Mouse (Mus musculus) embryonic stem cell, embryonic (primary cell): ENCODE results near the gene Col5a1.

Experiments
- CTCF ChIA-PET, 4 experiments: fragments of 300-600 bp in 2 of 4; fragments of 350-600 bp in 2 of 4; sonication (Branson Sonifier 250); formaldehyde crosslinking; loops; one replicate each; lab custom pipeline; 2022; ENCODE audit warnings: inconsistent platforms in 2 of 4; lab: Charles Lee
- POLR2A ChIA-PET, 4 experiments: fragments of 300-600 bp in 2 of 4; fragments of 350-600 bp in 2 of 4; sonication (Branson Sonifier 250); formaldehyde crosslinking; loops; one replicate each; lab custom pipeline; 2022; ENCODE audit warnings: antibody characterized with exemption in 4 of 4, inconsistent platforms in 1 of 4; lab: Charles Lee

The Col5a1 gene

DNA sequence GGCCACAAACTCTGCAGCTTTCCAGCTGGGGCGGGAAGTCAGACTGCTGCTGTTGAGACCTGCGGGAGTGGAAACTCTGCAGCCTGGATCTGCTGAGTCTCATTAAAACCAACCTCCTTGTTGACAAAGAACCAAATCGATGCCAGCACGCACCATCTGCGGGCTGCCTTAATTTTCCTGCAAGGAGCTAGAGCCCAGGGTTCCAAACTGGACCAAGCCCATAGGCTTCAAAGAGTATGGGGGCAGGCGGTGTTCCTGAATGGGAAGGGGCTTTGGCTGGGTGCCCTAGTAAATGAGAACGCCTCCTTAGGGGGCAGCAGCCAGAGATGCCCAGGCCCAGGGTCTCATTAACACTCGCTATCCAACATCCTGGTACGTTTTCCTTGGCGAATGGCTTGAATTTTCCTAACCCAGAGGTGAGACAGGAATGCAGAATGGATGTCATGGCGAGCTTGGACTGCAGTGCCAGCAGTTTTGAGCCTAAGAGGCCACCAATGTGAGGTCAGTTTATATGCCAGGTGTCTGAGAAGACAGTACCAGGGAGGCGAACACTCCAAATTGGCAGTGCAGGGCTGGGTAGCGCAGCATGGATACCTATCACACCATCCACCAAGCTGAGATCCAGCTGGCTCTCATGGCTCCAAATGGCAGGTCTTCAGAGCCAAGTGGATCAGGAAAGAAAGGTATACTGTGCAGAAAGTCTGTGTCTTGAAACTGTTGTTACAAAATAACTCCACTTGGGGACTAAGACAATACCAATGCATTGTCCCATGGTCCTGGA lies 9.3 kb upstream of the Col5a1 start:
- ChIA-PET CTCF (no interaction called here), POLR2A (interaction anchor here in 1 of 4 experiments (2.2 kb wide), 1 partner anchor 8 kb away, joined by 4 read pairs; no protein-coding TSS in a partner anchor)

DNA sequence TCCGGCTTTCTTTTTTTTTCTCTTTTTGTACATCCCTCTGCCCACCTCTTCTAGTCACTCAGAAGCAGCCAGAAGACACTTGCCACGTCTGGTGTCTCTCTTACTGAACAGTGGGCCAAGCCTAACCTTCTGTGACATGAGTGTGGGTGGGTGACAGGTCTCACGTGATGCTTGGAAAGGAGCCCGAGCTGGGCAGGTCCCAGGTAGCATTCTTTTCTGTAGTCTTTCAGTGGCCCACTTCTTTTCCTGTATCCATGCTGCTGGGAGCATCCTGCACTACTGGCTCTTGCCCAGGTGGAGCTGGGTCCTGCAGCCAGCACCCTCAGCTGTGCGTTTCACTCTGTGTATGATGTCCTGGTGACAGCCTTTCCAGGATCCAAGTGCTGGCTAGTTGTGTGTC lies 8.2 kb upstream of the Col5a1 start:
- POLR2A ChIA-PET: no interaction called here
- CTCF ChIA-PET: interaction anchor here in 1 of 4 experiments (0.6 kb wide), 1 partner anchor 143 kb away, joined by 3 read pairs; no protein-coding TSS in a partner anchor

DNA sequence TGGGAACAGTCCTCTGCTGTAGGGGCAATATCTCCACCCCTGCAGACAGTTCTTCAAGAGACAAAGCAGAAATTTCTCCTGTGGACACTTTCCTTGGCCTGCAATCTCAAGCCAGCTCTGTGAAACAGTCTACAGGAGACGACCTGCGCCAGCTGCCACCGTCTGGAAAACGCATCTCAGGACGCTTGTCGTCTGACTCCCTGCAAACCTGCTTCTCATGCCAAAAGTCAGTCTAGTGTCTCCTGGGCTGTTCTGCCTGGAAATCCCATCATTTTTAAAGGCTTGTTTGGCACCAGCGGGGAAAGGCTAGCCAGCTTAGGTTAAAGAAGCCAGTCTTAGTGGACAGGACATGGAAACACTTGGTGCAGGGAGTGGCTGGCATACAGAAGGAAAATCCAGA lies 2.9 kb upstream of the Col5a1 start:
- ChIA-PET CTCF (no interaction called here), POLR2A (interaction anchor here in 1 of 4 experiments (0.9 kb wide), 1 partner anchor 12 kb away, joined by 3 read pairs; no protein-coding TSS in a partner anchor)

DNA sequence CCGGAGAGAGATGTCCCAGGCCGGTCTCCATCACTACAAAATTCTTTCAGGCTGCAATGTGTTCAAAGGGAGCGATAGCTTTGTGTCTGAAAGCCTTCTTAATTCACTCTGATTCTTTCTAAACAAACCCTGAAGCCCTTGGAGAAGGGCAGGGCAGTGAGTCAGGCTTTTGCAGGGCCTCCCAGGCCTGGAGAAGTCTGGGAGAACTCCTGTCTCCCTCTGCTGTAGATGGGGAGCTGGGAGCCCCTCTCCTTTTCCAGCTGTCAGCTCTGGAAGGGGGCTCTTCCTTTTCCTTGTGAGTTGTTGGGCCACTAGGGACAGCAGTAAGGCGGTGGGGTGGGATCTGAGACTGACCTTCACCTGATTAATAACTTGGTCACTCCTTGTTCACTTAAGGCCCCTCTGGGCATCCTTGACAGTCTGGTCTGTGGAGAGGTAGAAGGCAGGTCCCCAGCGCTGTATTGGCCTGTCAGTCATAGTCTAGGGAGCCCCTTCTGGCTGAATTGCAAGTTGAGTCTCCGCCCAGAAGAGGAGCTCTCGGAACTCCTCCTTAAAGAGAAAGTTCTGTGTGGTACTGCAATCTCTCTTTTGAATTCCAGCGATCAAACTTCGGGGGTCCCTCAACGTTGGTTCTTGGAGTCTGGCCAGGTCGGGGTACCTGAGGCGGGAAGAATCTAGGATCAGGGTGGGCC lies 623 bp upstream of the Col5a1 start:
- ChIA-PET CTCF (interaction anchor here in 2 of 4 experiments (0.6 to 2.0 kb wide), 10 partner anchors 10 to 320 kb away, joined by 3 to 6 read pairs (median 4); partner anchors contain the start of gene Rxra (in 1 of the 2)), POLR2A (interaction anchor here in 2 of 4 experiments (0.8 to 1.5 kb wide), 9 partner anchors 9 to 533 kb away, joined by 3 to 5 read pairs (median 3); no protein-coding TSS in a partner anchor)

DNA sequence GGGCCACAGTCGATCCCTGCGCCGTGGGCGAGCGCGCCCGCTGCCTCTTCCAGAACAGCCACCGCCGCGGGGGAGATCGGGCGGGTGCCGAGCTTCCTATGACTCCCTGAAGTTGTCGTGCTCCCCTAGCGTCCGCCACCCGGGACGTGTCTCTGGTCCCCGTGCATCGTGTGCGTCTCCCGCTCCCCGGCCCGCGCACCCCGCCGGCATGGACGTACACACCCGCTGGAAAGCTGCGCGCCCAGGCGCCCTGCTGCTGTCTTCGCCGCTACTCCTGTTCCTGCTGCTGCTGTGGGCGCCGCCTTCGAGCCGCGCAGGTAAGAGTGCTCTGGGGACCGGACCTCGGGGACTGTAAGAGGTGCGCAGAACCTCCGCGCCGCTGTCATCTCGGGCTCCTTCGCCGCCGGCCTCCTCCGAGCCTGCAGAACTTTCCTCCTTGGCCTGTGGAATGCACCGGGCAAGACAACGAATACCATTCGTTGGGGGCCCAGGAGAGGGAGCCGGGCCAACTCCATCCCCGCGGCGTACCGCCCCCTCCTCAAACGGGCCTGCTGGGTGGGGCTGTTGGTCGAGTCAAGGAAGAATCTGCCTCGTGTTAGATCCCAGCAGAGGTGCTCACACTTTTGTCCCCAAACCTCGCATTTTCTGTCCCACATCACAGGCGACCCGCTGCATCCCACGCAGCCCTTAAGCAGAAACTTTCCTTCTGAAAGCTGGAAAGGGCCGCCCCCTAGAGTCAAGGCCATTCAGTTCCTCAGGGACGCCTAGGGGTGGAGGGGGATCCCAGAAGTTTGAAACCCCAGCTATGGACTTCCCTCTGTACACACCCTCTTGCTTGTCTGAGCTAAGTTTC lies 609 bp downstream of the Col5a1 start:
- CTCF ChIA-PET: interaction anchor here in 3 of 4 experiments (0.6 to 2.0 kb wide), 8 partner anchors 9 to 488 kb away, joined by 3 to 6 read pairs (median 4); no protein-coding TSS in a partner anchor
- POLR2A ChIA-PET: interaction anchor here in 2 of 4 experiments (0.8 to 1.3 kb wide), 5 partner anchors 9 to 141 kb away, joined by 3 to 4 read pairs (median 3); no protein-coding TSS in a partner anchor

DNA sequence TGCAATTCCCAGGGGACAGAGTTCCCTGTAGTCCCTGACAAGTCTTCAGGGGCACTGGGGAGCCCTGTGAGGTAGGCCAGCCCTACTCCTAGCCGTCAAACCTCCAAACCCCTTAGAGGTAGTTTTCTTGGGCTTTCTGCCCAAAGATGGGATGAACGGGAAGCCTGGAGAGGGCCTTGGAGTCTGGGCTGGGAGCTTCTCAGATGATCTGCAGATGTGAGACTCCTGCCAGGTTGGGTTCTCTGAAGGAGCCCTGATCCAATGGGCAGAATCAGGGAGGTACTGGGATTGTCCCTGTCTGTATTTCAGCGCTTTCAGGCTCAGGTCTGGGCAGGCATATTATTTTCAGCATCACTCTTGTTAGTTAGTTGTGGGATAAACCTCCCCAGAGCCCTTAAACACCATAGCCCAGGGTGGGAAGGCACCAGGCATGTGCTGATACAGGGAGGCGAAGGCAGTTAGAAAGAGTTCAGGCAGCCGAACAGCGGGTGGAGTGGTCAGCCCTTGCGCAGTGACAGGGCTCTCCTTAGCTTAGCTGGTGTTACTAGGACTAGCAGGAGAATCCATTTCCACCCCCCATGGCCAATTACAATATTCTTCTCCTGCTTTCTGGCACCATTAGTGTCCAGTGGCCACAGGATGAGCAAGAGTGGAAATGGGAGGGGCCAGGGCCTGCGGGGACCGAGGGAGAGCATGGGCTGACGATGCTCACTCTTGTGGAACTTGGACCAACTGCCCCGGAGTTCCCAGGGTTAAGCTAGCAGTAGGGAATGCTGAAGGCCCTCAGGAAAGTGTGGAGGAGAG lies 1.4 kb downstream of the Col5a1 start:
- POLR2A ChIA-PET: interaction anchor here in 2 of 4 experiments (0.8 to 1.1 kb wide), 3 partner anchors 8 to 40 kb away, joined by 3 to 4 read pairs (median 3); no protein-coding TSS in a partner anchor
- CTCF ChIA-PET: interaction anchor here in 1 of 4 experiments (0.7 kb wide), 1 partner anchor 487 kb away, joined by 4 read pairs; no protein-coding TSS in a partner anchor

DNA sequence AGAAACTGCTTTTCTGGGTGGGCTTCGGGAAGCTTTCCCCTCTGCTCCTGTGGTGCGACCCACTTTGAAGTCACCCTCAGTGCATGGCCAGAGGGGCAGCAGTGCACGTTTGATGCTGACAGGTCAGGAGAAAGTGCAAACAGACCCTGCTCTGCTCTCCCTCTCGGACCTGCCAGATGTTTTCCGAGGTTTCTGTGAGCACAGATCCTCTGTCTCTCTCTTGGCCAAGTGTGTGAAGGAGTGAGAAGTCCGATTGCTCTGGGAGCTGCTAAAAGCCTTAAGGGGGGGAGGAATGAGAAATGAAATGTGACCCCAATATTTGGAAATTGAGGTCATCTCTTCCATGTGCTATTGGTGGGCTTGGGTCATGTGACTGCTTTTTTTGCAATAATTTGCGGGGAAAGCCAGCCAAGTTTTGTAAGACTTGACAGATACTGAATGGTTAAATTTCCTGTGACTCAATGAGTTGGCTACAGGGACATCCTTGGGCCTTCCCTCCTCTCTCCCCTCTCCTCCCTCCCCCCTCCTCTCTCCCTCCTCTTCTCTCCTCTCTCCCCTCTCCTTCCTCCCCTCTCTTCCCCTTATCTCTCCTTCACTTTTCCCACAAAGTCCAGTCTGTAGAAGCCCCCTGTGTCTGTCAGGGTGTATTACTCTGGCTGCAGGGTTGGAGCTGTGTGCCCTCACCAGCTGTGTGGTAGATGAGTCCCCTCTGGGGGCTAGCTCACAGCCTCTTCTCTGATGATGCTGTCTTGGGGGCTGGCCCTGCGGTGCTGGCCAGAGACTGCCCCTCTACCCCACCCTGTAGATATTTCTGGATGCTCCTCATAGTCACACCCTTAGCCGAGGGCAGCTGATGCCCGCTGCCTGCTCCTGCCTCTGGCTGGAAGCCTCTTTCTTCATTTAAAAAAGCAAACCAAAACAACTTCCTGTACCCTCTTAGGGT lies 2.6 kb downstream of the Col5a1 start:
- ChIA-PET CTCF (no interaction called here), POLR2A (no interaction called here)

DNA sequence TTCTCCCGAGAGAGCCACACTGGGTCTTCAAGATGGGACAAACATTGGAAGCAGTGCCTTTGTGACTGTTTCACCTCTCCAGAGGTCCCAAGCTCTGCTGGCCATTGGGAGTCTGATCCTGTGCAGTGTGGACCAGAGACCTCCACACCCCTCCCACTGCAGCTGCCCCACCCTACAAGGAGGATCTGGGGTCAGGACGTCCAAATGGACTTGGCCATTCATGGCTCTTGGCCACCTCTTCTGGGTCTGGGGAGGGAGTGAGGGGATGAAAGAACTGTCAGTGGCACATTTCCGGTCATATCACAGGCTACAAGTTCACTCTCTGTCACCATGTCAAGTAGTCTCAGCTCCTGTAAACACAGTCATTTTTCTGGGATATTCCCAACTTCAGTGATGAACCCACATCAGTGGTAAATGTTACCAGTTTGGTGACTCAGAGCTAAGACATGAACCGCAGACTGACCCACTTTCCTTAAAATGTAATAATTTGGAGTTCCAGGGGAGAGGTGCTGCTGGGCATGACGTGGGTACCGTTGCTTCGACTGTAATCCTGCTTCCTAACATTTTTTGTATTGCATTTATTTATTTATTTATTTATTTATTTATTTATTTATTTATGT lies 5.8 kb downstream of the Col5a1 start:
- CTCF ChIA-PET: no interaction called here
- POLR2A ChIA-PET: no interaction called here

DNA sequence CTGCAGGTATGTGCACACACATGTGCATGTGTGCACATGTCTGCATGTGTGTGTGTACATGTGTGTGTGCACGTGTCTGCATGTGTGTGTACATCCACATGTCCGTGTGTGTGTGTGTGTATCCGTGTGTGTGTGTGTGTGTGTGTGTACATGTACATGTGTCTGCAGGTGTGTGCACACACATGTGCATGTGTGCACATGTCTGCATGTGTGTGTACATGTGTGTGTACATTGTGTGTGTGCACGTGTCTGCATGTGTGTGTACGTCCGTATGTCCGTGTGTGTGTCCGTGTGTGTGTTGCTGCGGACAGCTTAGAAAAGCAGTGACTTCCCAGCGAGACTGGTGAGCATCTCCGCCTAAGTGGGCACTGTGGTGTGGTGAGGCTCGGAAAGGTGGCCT lies 6.8 kb downstream of the Col5a1 start:
- POLR2A ChIA-PET: interaction anchor here in 1 of 4 experiments (0.9 kb wide), 1 partner anchor 750 kb away, joined by 3 read pairs; no protein-coding TSS in a partner anchor
- CTCF ChIA-PET: no interaction called here

DNA sequence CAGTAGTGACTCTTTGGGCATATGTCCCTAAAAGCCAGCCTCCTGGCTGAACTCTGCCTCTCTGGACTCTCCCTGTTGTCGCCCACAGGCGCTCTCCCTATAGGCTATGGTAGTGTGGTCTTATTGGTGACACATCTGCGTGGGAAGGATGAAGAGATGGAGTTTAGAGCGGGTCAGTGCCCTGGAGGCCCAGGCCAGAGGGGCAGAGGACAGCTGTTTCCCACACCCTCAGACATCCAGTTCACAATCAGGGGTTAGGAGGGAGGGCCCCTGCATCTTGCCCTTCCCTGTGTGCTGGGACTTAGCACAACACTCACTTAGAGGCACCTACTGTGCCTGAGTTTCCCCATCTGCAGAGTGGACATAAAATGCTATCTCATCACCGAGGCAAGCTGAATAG lies 8.8 kb downstream of the Col5a1 start:
- ChIA-PET CTCF (interaction anchor here in 2 of 4 experiments (1.4 to 2.2 kb wide), 2 partner anchors 9 to 342 kb away, joined by 3 to 5 read pairs; partner anchors contain the start of gene Col5a1 (in 1 of the 2)), POLR2A (interaction anchor here in 2 of 4 experiments (0.5 to 1.5 kb wide), 3 partner anchors 8 to 614 kb away, joined by 3 to 4 read pairs (median 4); no protein-coding TSS in a partner anchor)

DNA sequence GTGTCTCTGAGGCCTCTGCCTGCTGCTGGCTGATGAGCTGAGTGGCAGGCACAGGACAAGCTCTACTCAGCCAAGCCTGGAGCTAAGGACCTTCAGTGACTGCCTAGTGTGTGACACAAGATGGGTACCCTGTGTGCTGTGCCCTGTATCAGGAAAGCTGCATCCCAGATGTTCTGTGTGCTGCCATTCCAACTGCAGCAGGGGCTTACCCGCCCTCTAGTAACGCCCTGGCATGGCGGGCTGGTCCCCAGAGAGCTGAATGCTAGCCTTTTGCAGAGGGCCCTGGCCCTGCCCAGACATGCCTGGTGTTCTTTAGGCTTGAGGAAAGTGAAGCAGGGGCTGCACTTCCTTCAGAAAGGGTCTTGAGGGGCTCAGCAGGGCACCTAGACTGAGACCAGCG lies 9.4 kb downstream of the Col5a1 start:
- POLR2A ChIA-PET: interaction anchor here in 2 of 4 experiments (0.5 to 1.5 kb wide), 3 partner anchors 8 to 614 kb away, joined by 3 to 4 read pairs (median 4); no protein-coding TSS in a partner anchor
- CTCF ChIA-PET: interaction anchor here (0.6 to 2.2 kb wide), 6 partner anchors 9 to 343 kb away, joined by 3 to 8 read pairs (median 5); partner anchors contain the start of gene Col5a1 (in 2 of the 4)

DNA sequence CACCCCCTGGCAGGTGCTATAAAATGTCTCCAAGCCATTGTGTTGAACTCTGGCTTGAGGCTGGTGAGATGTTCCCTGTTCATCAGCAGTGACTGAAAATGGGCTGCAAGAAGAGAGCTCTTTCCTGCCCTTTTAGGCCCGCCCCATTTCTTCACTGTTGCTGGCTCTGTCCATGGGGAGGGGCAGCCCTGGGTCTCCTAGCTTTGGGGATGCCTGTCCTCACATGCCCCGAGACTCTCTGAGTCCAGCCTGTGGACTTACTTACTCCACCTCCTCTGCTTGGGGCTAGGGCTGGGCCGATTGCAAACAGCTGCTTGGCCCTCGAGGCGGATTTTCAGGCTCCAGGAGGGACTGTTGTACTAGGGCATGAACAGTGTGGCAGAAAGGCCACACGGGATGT lies 10.9 kb downstream of the Col5a1 start:
- POLR2A ChIA-PET: interaction anchor here in 2 of 4 experiments (1.0 to 1.2 kb wide), 3 partner anchors 8 to 616 kb away, joined by 3 read pairs; partner anchors contain the start of gene Ralgds (in 1 of the 2)

DNA sequence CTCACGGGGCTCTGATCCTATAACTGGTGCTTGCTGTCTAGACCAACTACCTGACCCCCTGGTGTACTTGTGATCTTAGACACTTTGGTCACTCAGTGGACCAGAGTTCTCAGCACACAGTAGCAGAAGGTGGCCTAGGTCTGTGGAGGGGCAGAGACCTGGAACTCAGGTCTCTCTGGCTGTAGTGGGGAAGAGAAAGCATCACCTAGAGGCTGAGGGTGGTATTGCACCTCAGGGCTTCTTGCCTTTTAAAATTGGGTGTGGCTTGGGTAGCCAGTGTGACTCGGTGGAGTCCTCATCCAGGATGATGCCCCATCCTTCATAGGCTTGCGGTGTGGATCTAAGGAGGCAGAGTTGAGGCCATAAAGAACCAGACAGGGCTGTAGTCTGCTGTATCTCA lies 13.7 kb downstream of the Col5a1 start:
- ChIA-PET POLR2A (no interaction called here), CTCF (interaction anchor here in 2 of 4 experiments (1.1 to 1.3 kb wide), 3 partner anchors 12 to 535 kb away, joined by 3 to 4 read pairs (median 3); no protein-coding TSS in a partner anchor)

More for the DNA sequence above, 10.9 kb downstream of the Col5a1 start:
- CTCF ChIA-PET: no interaction called here

DNA sequence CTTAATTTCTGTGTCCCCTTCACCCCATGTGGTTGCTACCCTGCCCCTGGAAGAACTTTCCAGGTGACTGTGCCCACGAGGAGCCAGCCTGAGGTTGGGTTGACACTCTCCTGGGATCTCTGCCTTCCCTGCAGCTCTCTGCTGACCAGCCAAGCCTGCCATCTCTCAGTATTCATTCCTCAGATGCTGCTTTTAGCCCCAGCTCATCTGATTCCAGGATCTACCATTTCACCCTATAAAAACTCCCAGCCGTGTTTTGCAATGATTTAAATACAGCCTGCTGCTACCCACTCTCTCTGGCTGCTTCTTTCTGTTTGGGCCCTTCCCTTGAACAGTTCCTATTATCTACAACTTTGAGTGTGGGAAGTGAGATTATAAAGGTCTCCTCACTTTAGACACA lies 14.9 kb downstream of the Col5a1 start:
- ChIA-PET CTCF (interaction anchor here in 2 of 4 experiments (0.9 to 1.6 kb wide), 6 partner anchors 11 to 534 kb away, joined by 3 to 5 read pairs (median 3); no protein-coding TSS in a partner anchor), POLR2A (no interaction called here)

DNA sequence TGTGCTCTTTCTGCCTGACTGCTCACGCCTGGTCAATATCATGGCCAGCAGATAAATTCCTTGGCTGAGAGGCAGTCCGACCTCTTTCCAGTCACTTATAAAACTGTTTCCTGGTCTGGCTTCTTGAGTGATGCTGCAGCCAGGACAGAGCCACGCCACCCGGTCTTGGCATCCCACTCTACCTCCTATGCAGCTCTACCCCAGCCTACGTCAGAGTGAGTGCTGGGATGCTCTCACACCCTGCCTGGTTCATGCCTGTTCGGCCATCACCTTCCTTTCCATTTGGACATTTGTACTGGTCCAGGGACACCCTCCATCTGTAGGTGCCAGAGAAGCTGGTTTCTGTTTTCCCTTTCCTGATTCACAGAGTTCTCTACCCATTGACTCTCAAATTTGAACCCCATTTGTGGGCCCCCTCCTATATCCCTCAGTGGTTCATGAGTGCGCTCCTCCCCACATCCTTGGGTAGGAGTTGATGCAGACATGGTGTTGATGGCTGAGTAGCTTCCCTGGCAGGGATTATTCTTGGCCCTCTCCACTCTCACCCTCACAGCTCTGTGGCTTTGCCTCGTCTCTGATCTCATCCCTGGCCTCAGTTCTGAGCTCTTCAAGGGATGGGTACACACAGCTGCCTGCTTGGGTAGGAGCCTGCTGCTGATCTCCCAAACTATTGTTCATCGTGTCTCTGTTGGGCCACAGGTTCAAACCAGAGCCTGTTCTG lies 15.5 kb downstream of the Col5a1 start:
- ChIA-PET CTCF (interaction anchor here in 2 of 4 experiments (0.9 to 1.6 kb wide), 3 partner anchors 23 to 533 kb away, joined by 3 to 5 read pairs (median 3); no protein-coding TSS in a partner anchor), POLR2A (interaction anchor here in 1 of 4 experiments (0.6 kb wide), 1 partner anchor 823 kb away, joined by 3 read pairs; no protein-coding TSS in a partner anchor)
